Mouse (Mus musculus): ENCODE data around the gene Ankrd39.

Ankrd39 gene

GRCm38 (mm10) chr1:36518259-36518658 is 29.0 kb downstream of the Ankrd39 start:
- in situ Hi-C loops (cut with MboI; ENCODE audit: low pct_unique_long_range_greater_than_20kb in 1 of 2, low sequenced_read_pairs in 2 of 2, unreplicated experiment in 1 of 2), result no loop called here

GRCm38 (mm10) chr1:36513718-36514117 is 33.5 kb downstream of the Ankrd39 start:
- in situ Hi-C loops (cut with MboI; ENCODE audit: low pct_unique_long_range_greater_than_20kb in 1 of 2, low sequenced_read_pairs in 2 of 2, unreplicated experiment in 1 of 2), result no loop called here

- in situ Hi-C loops (cut with MboI; ENCODE audit: low pct_unique_long_range_greater_than_20kb in 1 of 2, low sequenced_read_pairs in 2 of 2, unreplicated experiment in 1 of 2), result no loop called here
Measured at GRCm38 (mm10) chr1:36513310-36513709, 33.9 kb downstream of the Ankrd39 start.

- in situ Hi-C loops (cut with MboI; ENCODE audit: low pct_unique_long_range_greater_than_20kb in 1 of 2, low sequenced_read_pairs in 2 of 2, unreplicated experiment in 1 of 2), result no loop called here
Measured at GRCm38 (mm10) chr1:36512966-36513280, 34.3 kb downstream of the Ankrd39 start.

- in situ Hi-C loops (cut with MboI; ENCODE audit: low pct_unique_long_range_greater_than_20kb in 1 of 2, low sequenced_read_pairs in 2 of 2, unreplicated experiment in 1 of 2), result no loop called here
Measured at GRCm38 (mm10) chr1:36512089-36512965, 34.9 kb downstream of the Ankrd39 start.

- in situ Hi-C loops (cut with MboI; ENCODE audit: low pct_unique_long_range_greater_than_20kb in 1 of 2, low sequenced_read_pairs in 2 of 2, unreplicated experiment in 1 of 2), result no loop called here
Measured at GRCm38 (mm10) chr1:36511289-36512021, 35.8 kb downstream of the Ankrd39 start, which contains the start of gene Cnnm3. Cnnm3 (plus strand) TSS chr1:36511867.

GRCm38 (mm10) chr1:36508238-36508637 is 39.0 kb downstream of the Ankrd39 start:
- in situ Hi-C loops (cut with MboI; ENCODE audit: low pct_unique_long_range_greater_than_20kb in 1 of 2, low sequenced_read_pairs in 2 of 2, unreplicated experiment in 1 of 2), result no loop called here

- in situ Hi-C loops (cut with MboI; ENCODE audit: low pct_unique_long_range_greater_than_20kb in 1 of 2, low sequenced_read_pairs in 2 of 2, unreplicated experiment in 1 of 2), result no loop called here
Measured at GRCm38 (mm10) chr1:36501261-36501660, 46.0 kb downstream of the Ankrd39 start.

- in situ Hi-C loops (cut with MboI; ENCODE audit: low pct_unique_long_range_greater_than_20kb in 1 of 2, low sequenced_read_pairs in 2 of 2, unreplicated experiment in 1 of 2), result no loop called here
Measured at GRCm38 (mm10) chr1:36497312-36497711, 49.9 kb downstream of the Ankrd39 start.

GRCm38 (mm10) chr1:36496719-36497118 is 50.5 kb downstream of the Ankrd39 start:
- in situ Hi-C loops (cut with MboI; ENCODE audit: low pct_unique_long_range_greater_than_20kb in 1 of 2, low sequenced_read_pairs in 2 of 2, unreplicated experiment in 1 of 2), result no loop called here

- in situ Hi-C loops (cut with MboI; ENCODE audit: low pct_unique_long_range_greater_than_20kb in 1 of 2, low sequenced_read_pairs in 2 of 2, unreplicated experiment in 1 of 2), result no loop called here
Measured at GRCm38 (mm10) chr1:36493299-36493698, 53.9 kb downstream of the Ankrd39 start.

- in situ Hi-C loops (cut with MboI; ENCODE audit: low pct_unique_long_range_greater_than_20kb in 1 of 2, low sequenced_read_pairs in 2 of 2, unreplicated experiment in 1 of 2), result no loop called here
Measured at GRCm38 (mm10) chr1:36492416-36493139, 54.7 kb downstream of the Ankrd39 start.

GRCm38 (mm10) chr1:36489661-36490060 is 57.6 kb downstream of the Ankrd39 start:
- in situ Hi-C loops (cut with MboI; ENCODE audit: low pct_unique_long_range_greater_than_20kb in 1 of 2, low sequenced_read_pairs in 2 of 2, unreplicated experiment in 1 of 2), result no loop called here
